Mouse (Mus musculus) liver, adult 2 months (tissue): ENCODE measurements at regions not wholly inside any gene's neighbourhood (a gene's known extent, or its start where the extent isn't known, plus 50 kb on each side); places are given as distances from the start of the nearest gene placed in this dataset.

Source experiments
- CTCF ChIP-seq: fragments of 200-500 bp; IDR thresholded peaks from 2 replicates; pipeline ENCODE4 v1.5.1; 2011; ENCODE audit warnings: low read depth, low read length, control low read depth
- POLR2A ChIP-seq: fragments of 200-500 bp; IDR thresholded peaks from 2 replicates; pipeline ENCODE4 v1.6.1; 2011; ENCODE audit warnings: low read length, control low read depth; ENCODE audit not compliant: insufficient read depth; ENCODE audit errors: extremely low read depth

DNA sequence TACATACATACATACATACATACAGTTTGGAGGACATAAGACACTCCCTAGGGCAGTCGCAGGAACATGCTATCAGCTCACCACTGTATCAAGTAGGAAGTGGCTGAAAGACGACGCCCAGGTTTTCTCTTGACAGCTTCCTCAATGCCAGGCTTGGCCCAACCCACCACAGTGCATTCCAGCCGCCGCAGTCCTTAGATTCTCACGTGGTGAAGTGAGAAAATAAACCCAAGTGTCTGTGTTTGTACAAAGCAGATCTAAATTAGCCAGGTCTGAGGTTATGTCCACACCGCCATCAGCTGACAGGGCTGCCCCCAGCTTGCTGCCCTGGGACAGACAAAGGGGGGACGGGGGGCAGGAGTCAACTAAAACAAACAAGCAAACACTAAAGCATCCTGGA lies 135.4 kb upstream of the Sox5 start:
- TF ChIP-seq CTCF: no peak
- TF ChIP-seq POLR2A: no peak
